Mouse (Mus musculus) gastrocnemius, postnatal 36 days (tissue): Measurements from ENCODE around the gene Fubp1. TPM values are rescaled to one million over a fixed set of nuclear protein-coding genes. Genes with fewer than 3 reads are reported as not detected.
"Not testable (repeated sequence)": the region's sequence is repeated elsewhere in the genome, so short reads cannot be mapped to it uniquely, and the experiment has no call there.

Experiments
- DNase-seq, 2 experiments: peaks; one replicate each; pipeline ENCODE4 v3.0.0; 2022
- intact Hi-C: fragments of 180-260 bp; cut with DNase I; formaldehyde crosslinking; loops from one replicate; pipeline ENCODE4 v1.15.1; 2025
- total RNA-seq, 2 experiments: library from RNA; stranded (reverse); gene quantifications; 2 replicates each; pipeline ENCODE4 v1.2.3; 2021

Gene Fubp1
- total RNA-seq, 2 experiments from 2014 or later, result 21.5 to 30.1 TPM

DNA sequence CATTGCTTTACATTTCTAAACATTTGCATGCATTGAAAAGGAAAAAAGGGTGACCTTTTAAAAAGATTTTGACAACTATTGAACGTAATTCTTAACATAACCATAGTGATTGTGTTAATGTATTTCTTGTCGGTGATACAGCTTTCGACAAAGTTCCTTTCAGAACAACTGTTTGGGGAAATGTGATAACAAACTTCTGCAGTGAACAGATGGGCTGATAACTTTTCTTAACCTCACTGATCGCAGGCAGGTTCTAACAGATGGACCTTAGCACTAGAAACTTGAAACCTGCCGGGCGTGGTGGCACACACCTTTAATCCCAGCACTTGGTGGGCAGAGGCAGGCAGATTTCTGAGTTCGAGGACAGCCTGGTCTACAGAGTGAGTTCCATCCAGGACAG, 18.6 kb downstream of the Fubp1 start:
- intact Hi-C loops, result no loop called here
- DNase-seq, result no peak

DNA sequence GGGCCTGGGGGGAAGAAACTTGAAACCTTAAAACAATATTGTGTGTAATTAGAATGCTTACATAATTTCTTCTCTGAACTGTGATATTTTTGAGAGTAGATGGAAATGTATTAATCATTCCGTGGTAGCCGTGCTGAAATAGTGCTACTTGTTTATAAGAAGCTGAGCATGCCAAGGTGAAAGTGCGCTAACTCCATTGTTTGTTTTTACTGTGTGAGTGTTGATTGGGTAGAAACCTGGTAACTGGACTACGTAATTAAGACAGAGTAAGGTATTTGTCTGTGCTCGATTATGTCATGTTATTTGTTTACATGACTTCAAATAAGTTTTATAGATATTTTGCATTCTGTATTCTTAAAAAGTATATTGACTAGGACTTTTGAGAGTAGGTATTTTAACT, 19.0 kb downstream of the Fubp1 start:
- intact Hi-C loops, result no loop called here

DNA sequence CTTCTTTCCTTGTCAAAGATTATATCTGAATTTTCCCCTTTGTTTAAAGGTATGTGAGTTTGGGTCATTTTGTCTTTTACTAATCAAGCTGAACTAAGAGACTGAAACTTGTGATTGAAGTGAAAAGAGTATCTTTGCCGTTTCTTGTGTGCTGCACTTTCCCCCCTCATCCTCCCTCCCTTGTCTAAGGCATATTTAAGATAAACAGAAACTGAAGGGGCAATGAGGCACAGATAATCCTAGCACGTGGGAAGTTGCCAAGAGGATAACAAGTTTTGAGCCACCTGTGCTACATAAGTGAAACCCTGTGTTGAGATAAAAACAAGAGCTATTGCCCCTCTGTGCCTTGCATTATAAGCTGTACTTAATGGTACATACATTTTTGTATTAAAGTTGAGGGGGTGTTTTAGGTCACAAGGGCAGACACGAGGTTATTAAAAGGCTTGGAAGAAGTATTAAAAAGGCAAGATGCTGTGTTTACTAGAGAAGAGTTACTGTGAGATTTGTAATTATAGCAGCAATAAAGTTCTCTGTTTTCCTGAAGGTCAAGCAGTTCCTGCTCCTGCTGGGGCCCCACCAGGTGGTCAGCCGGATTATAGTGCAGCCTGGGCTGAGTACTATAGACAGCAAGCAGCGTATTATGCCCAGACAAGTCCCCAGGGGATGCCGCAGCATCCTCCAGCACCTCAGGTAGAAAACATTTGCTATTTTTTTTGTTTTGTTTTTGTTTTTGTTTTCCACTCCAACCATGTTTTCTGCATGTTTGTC, 21.3 kb downstream of the Fubp1 start:
- DNase-seq, result no peak
- intact Hi-C loops, result no loop called here

More for the DNA sequence above, 19.0 kb downstream of the Fubp1 start:
- no peak for DNase-seq

DNA sequence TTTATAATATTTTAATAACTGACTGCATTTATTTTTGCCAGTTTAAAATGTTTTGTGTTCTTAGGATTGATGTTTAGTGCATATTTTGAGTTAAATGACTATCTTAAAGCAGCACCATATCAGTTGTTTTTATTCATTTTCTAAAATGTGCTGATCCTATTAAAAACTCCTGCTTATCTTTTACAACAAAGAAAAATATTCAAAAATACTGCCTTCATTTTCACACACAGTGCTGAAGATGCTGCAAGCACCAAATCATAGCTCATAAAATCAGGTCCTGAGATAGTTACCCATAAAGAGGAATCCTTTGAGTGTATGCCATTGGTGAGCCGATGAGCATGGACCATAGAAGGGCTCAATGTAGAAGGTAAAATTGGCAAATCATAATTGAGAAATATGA, 25.0 kb downstream of the Fubp1 start:
- intact Hi-C loops, result no loop called here

DNA sequence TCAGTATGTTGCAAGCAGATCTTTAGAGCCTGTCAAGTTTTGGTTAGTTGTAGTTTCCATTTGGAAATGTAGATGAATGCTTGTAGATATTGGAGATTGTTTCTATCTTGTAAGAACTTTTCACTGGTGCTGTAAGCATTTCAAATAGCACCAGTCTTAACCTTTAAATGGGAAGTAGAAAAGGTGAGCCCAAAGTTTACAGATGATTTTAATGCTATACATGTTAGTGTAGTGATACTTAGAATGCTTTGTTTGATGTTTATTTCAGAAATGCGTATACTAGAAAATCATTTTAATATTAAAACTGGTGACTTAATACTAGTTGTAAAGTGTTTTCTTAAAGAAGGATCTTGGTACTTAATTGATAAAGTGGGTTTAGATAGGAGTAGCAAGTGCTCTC, 25.6 kb downstream of the Fubp1 start:
- no peak for DNase-seq
- intact Hi-C loops, result no loop called here

More for the DNA sequence above, 25.0 kb downstream of the Fubp1 start:
- no peak for DNase-seq

DNA sequence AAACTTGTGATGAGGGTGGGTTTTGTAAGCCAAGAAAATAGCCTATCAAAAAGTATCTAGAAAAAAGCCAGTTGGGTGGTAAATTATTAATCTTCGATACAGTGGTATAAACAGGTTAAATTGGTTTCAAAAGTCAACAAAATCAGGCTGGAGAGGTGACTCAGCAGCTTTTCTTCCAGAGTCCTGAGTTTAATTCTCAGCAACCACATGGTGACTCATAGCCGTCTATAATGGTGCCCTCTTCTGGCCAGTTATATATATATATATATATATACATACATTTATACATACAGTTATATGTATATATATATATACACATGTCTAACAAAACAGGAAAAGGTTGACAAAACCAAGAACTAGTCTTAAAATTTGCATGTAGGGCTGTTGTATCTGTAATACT, 28.6 kb downstream of the Fubp1 start:
- DNase-seq, result no peak
- intact Hi-C loops, result no loop called here

DNA sequence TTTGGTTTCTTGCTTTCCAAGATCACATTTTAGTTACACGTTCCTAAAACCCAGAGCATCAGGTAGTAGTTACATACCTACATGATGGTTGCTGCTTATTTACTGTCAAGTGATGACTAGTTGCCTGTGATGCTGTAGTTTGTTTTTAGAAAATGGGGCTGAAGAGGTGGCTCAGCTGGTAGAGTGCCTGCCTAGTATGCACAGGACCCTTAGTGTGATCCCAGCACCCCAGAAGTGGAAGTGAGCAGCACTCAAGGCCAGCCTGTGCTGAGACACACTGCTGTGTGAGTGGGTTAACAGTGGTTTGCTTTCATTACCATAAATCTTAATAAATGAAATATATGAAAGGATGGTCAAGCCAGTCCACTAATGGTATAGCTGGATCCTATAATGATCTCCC, 29.4 kb downstream of the Fubp1 start:
- no peak for DNase-seq
- intact Hi-C loops, result no loop called here

DNA sequence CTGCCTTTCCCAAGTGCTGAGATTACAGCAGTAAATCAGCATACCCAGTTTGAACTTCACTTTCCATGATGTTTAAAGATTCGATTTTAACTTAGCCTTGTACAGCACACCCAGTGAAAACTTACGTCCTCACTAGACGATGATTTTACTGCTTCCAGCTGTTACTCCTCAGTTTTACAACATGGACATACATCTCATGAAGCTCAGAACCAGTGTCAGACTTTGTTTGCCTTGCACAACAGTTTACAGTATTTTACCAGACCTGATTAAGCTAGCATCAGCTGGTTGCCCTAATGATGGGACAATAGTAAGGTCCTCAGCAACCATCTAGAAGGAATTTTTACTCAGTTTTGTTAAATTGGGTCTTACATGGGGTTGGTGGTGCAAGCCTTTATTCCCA, 30.9 kb downstream of the Fubp1 start:
- intact Hi-C loops, result no loop called here
- DNase-seq, result no peak

DNA sequence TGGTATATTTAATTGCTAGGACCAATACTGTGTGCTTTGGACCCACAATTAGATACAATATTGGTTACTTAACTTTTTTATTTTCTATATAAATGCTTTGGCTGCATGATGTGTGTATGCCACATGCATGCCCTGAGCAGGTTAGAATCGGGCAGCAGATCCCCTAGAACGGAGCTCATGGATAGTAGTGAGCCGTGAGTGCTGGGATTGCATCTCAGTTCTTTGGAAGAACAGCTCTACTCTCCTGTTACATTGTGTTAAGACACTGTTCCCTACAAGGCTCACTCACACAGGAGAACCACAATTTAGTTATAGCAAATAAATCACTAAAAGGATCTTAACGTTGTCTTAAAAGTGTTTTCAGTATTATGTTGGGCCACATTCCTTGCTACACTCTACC, 33.1 kb downstream of the Fubp1 start:
- DNase-seq, result no peak
- intact Hi-C loops, result no loop called here

DNA sequence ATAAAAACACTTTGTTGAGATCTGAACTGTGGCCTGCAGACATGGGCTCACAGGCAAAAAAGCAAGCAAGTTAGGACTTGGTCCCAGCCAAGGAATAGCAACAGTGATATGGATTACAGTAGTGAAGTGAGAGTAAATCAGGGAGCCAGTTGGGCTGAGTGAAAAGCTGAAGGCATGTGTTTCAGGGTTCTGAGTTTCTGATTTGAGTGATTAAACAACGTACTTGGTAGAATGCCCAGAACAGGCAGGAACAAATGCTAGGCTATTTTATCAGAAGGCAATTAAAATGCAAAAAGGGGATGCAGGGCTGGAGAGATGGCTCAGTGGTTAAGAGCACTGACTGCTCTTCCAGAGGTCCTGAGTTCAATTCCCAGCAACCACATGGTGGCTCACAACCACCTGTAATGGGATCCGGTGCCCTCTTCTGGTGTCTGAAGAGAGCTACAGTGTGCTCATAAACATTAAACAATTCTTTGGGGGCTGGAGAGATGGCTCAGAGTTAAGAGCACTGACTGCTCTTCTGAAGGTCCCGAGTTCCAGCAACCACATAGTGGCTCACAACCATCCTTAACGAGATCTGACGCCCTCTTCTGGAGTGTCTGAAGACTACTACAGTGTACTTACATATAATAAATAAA, 35.2 kb downstream of the Fubp1 start:
- intact Hi-C loops, result no loop called here
- no peak for DNase-seq

DNA sequence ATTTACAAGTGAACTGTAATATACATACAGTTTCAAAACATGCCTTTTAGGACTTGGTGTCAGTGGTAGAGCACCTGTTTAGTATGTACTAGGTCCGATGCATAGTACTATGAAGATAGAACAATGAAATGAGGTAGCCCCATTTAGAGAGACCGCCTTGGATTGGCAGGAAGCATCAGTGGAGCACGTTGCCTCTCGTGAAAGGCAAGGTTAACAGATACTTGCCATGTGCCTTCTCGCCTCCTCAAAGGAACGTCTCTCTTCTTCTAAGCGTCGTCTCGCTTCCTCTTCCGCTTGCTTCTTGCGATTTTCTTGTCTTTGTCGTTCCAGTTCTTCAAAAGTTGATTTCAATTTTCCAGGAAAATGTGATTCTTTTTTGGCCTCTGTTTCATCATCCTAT, 37.5 kb downstream of the Fubp1 start:
- intact Hi-C loops, result no loop called here
- DNase-seq, result no peak

DNA sequence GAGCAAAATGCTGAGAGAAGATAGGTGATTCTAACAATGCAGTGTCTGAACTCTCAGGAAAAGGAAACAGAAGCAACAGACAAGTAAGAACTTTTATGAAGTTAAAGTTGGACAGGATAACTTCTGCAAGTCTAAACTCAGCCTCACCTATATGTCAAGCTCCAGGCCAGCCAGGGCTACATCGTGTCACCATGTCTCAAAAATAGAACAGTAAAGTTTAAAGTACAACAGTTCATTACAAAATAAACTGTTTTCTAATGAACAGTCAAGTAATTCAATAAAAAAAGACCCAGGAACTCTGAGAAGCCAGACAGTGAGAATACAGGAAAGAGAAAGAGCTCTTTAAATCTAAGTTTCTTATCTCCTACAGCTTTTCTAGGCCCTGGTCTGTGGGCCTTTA, 40.3 kb downstream of the Fubp1 start:
- intact Hi-C loops, result loop anchor here (5.0 kb wide), 1 partner anchor 33 kb away; no protein-coding TSS in a partner anchor
- DNase-seq, result no peak

DNA sequence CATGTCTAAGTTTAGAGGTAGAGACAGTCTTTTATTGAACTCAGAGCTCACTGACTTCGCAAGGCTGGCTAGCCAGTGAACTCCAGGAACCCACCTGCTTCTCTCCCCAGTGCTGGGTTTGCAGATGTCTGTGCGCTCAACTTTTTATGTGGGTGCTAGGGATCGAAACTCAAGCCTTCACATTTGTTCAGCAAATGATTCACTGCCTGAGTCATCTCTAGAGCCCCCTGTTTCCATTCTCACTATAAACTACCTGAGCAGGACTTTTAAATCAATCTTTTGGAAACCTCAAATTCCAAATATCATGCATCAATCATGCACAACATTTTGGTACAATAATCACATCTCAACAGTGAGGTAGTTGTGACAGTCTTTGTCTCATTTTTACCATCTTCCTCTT, 47.3 kb downstream of the Fubp1 start:
- intact Hi-C loops, result no loop called here
- no peak for DNase-seq

DNA sequence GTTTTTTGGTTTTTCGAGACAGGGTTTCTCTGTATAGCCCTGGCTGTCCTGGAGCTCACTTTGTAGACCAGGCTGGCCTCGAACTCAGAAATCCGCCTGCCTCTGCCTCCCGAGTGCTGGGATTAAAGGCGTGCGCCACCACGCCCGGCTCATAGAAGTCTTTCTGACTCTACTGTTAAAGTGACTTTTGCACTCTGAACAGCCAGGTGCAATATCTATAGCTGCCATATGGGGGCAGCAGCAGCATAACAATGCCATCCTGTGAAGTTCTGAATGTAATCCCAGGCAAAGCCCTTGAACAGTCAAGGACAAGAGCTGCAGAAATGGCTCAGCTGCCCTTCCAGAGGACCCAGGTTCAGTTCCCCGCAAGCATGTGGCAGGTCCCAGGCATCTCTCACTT, 49.2 kb downstream of the Fubp1 start:
- DNase-seq, result peak; percentile 68 to 72
- intact Hi-C loops, result not testable (repeated sequence)

DNA sequence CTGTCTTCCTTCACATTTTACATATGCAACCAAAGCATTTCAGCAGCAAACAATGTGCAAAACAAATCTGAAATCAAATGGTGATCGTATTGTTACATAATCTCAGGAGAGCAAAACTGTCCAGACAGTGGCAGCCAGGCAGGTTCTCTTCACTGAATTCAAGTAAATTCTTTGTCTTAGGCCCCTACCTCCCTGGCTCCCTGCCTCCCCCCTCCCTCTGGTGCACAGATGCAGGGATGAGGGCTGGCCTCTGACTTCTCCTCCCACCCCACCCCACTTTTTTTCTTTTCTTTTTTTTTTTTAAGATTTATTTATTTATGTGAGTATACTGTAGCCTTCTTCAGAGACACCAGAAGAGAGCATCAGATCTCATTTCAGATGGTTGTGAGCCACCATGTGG, 50.1 kb downstream of the Fubp1 start:
- intact Hi-C loops, result no loop called here
- no peak for DNase-seq

DNA sequence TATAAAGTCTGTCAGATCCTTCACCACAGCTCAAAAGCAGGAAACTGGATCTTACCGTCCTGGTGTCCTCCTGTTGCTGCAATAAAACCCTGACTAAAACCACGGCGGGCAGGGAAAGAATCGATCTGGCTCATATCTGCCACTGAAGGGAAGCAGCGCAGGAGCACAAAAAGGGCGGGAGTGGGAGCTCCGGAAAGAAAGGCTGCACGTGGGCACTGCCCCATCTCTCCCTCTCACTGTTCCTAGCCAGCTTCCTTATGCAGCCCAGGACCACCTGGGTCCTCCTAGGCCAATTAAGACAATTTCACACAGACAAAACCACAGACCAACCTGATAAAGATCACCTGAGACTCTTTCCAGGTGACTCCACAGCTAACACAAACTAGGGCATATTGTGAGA, 51.2 kb downstream of the Fubp1 start:
- DNase-seq, result no peak
- intact Hi-C loops, result no loop called here

DNA sequence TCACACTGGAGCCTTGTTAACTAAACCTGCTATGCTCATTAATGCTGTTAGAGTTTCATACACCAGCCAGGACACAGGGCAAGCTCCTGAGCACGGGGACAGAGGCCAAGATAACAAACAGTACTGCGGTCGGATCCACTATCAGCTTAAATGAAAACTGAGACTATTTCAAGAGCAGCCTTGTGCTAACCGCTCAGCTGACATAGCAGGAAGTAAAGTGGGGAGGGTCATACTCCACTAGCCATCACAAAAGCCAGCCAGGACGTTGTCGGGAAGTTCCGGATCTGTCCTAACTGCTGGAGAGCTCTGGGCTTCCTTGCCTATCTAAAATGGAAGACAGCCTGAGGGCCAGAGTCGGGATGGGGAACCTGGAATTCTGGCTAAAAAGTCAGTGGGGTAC, 51.7 kb downstream of the Fubp1 start:
- intact Hi-C loops, result no loop called here

DNA sequence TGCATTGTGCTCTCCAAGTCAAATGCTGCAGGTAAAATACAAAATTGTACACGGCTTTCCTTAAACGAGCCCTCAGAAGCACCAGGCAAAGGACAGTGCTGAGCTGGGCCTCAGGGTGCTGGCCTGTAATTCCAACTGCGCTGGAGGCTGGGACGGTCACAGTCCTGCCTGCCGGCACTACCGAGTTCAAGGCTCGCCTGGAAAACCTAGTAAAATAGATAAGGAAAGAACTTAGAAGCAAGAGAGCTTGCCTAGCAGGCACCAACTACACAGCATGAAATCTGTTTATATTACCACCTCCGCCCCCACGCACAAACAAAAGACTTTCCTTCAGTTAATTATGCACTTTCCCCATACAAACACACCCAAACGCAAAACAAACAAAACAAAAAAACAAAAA, 54.2 kb downstream of the Fubp1 start:
- intact Hi-C loops, result loop anchor here (2.0 kb wide), 1 partner anchor 40 kb away; no protein-coding TSS in a partner anchor
- no peak for DNase-seq

More for the DNA sequence above, 51.7 kb downstream of the Fubp1 start:
- no peak for DNase-seq

DNA sequence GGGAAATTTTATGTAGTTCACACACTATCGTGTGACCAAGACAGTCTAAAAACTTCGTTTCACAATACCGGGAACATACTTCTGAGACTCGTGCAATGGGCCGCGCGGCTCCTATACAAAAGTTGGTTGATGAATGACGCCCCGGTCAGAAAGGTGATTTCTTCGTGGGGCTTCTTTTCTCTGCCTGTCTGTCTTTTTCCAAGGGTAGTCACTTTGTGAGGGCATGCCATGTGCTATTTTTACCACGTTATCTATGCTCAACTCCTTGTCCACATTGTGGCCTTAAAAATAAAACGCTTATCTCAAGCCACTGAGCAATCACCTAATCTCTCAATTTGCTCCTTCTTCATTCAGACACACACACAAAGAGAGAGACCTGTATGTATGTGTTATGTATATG, 54.6 kb downstream of the Fubp1 start:
- intact Hi-C loops, result loop anchor here (2.0 kb wide), 1 partner anchor 40 kb away; no protein-coding TSS in a partner anchor
- no peak for DNase-seq

DNA sequence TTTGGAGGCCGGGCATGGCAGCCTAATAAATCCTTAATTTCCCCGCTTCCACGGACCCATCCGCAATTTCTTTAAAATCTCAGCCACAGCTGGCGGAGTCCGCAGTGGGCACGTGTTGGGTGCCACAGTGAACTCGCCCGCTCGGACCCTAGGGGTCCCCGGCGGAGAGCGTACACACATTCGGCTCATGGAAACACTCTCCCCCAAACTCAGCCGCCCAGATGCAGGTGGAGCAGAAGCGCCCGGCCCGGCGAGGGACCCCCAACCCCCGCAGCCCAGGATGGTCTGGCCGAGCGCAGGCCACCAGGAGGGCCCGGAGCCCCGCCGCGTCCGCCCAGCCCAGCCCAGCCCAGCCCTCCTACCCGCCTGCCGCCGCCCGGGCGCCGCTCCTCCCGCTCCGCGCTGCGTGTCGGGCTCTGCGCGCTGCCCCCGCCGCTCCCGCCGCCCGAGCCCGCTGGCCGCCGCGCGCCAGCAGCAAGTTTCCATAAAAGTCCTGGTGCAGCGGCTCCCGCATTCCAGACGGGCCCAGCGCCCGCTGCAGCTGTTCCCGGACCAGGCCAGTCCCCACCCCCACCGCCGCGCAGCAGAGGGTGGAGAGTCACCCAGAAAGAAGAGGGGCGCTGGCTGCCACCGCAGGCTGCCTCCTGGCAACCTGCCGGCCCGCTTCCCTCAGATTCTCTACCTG, 55.3 kb downstream of the Fubp1 start:
- peak; percentile 76 for DNase-seq
- intact Hi-C loops, result loop anchor here (2.0 kb wide), 2 partner anchors 17 to 39 kb away; no protein-coding TSS in a partner anchor

DNA sequence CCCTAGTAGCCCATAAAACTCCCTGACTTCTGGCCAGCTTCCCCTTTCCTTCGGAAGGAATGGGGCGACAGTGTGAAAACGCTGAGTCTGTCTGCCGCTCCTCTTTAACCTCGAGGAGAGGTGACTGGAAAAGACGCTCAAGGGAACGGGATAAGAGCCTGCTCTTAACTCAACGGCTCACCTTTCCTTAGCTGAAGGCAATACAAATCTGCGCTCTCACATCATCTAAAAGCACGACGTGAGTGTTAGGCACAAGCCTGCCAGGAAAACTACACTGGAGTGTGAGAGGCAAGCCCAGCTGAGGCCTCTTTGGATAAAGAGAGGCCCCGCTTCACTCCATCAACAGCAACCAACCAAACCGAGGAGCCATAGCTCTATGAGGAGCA, 55.8 kb downstream of the Fubp1 start, which contains the start of gene Nexn:
Nexn (minus strand) TSS at position 315 of the 386 bp plus-strand sequence.
- intact Hi-C loops, result loop anchor here (2.0 kb wide), 1 partner anchor 17 kb away; no protein-coding TSS in a partner anchor
- no peak for DNase-seq
